Mouse (Mus musculus) adrenal gland (tissue): ENCODE measurements around the gene Grpel1.

Experiments
- intact Hi-C: fragments of 180-260 bp; cut with DNase I; formaldehyde crosslinking; loops from one replicate; pipeline ENCODE4 v1.15.1; 2025

Grpel1 gene

GRCm38 (mm10) chr5:36460712-36461111, 4.1 kb upstream of the Grpel1 start:
- intact Hi-C loops, result loop anchor here (5.0 to 10.0 kb wide), 2 partner anchors 124 to 282 kb away; no protein-coding TSS in a partner anchor

- intact Hi-C loops, result loop anchor here (5.0 to 10.0 kb wide), 2 partner anchors 124 to 281 kb away; no protein-coding TSS in a partner anchor
Observed at GRCm38 (mm10) chr5:36461231-36461630, 3.6 kb upstream of the Grpel1 start.

- intact Hi-C loops, result loop anchor here (5.0 to 10.0 kb wide), 2 partner anchors 122 to 279 kb away; no protein-coding TSS in a partner anchor
Observed at GRCm38 (mm10) chr5:36462810-36463209, 2.0 kb upstream of the Grpel1 start.

- intact Hi-C loops, result loop anchor here (5.0 to 10.0 kb wide), 2 partner anchors 121 to 279 kb away; no protein-coding TSS in a partner anchor
Observed at GRCm38 (mm10) chr5:36463391-36463790, 1.4 kb upstream of the Grpel1 start.

GRCm38 (mm10) chr5:36465889-36466288, 1.1 kb downstream of the Grpel1 start:
- intact Hi-C loops, result loop anchor here (10.0 kb wide), 1 partner anchor 119 kb away; no protein-coding TSS in a partner anchor

- intact Hi-C loops, result no loop called here
Observed at GRCm38 (mm10) chr5:36471206-36471605, 6.4 kb downstream of the Grpel1 start.

- intact Hi-C loops, result no loop called here
Observed at GRCm38 (mm10) chr5:36472876-36473655, 8.3 kb downstream of the Grpel1 start.

- intact Hi-C loops, result no loop called here
Observed at GRCm38 (mm10) chr5:36474283-36474682, 9.5 kb downstream of the Grpel1 start.

GRCm38 (mm10) chr5:36477486-36477885, 12.7 kb downstream of the Grpel1 start:
- intact Hi-C loops, result loop anchor here (5.0 kb wide), 1 partner anchor 55 kb away; no protein-coding TSS in a partner anchor

GRCm38 (mm10) chr5:36478540-36479420, 14.0 kb downstream of the Grpel1 start:
- intact Hi-C loops, result loop anchor here (5.0 kb wide), 1 partner anchor 54 kb away; no protein-coding TSS in a partner anchor

GRCm38 (mm10) chr5:36479735-36480134, 14.9 kb downstream of the Grpel1 start:
- intact Hi-C loops, result loop anchor here (5.0 kb wide), 1 partner anchor 53 kb away; no protein-coding TSS in a partner anchor

GRCm38 (mm10) chr5:36480398-36480797, 15.6 kb downstream of the Grpel1 start:
- intact Hi-C loops, result no loop called here

GRCm38 (mm10) chr5:36481114-36481513, 16.3 kb downstream of the Grpel1 start:
- intact Hi-C loops, result no loop called here

GRCm38 (mm10) chr5:36483203-36484101, 18.7 kb downstream of the Grpel1 start:
- intact Hi-C loops, result loop anchor here (1.0 kb wide), 1 partner anchor 19 kb away; the partner anchor contains the start of gene Grpel1

- intact Hi-C loops, result no loop called here
Observed at GRCm38 (mm10) chr5:36484171-36484990, 19.6 kb downstream of the Grpel1 start, which contains the start of the genes Tada2b and Ccdc96. Tada2b (minus strand) TSS chr5:36484285. Ccdc96 (plus strand) TSS chr5:36484588.

- intact Hi-C loops, result no loop called here
Observed at GRCm38 (mm10) chr5:36485306-36485705, 20.5 kb downstream of the Grpel1 start.

- intact Hi-C loops, result no loop called here
Observed at GRCm38 (mm10) chr5:36489225-36489624, 24.4 kb downstream of the Grpel1 start.

- intact Hi-C loops, result no loop called here
Observed at GRCm38 (mm10) chr5:36493919-36494318, 29.1 kb downstream of the Grpel1 start.

GRCm38 (mm10) chr5:36494709-36495108, 29.9 kb downstream of the Grpel1 start:
- intact Hi-C loops, result no loop called here
